Mouse (Mus musculus): ENCODE results near the gene Hmx1. TPM values are rescaled to one million over a fixed set of nuclear protein-coding genes. Genes with fewer than 3 reads are reported as not detected.

Gene Hmx1
- total and polyA plus RNA-seq, 2 experiments from 2014 or later: not detected

DNA sequence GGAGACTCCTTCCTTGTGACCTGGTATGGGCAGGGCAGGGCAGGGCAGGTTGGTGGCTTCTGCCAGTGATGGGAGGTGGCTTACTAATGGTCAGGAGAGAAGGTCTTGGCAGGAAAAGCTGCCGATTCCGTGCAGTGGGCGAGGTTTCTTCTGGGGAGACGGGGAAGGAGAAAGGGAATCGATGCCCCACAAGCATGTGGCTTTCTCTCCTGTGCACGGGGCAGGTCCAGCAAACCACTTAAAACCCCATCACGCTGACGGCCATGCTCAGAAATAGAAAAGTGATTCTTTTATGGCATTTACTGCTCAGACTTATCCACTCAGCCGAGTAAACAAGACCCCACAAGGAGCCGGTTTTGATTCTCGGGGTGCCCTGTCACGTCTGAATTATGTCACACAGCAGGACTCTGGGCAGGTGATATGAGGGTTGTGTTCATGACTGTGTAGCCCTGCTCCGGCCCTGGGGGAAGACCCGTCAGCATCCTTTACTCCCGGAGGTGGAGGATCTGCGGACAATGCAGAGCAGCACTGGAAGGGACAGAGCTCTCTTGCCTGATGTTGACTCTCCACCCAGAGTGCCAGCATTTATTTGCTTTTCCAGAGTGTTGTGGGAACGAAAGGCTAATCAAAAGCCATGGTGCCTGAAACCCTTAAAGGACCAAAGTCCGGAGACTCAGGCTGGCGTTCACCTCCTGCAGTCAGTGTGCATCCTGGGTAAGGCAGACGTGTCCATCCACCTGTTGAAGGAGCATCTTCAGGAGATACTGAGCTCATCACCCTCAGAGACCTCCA is 22.5 kb upstream of the Hmx1 start:
- no peak overlapping the region for H3K27ac ChIP-seq (ENCODE audit: low read depth)
- TF ChIP-seq EP300 (IDR thresholded peaks at IDR 0.05; ENCODE audit: low read depth) (no peak), CTCF (IDR thresholded peaks at IDR 0.05; ENCODE audit: low read depth) (no peak)
- ATAC-seq (ENCODE audit: insufficient read depth, low read depth) (no peak), DNase-seq (ENCODE audit: low spot score) (no peak)
- H3K36me3 ChIP-seq (replicated peaks; ENCODE audit: control insufficient read depth, insufficient read depth, low read length): no peaks in the 10 kb centered on the region
- no peak overlapping the region for H3K9ac ChIP-seq (replicated peaks; ENCODE audit: low read depth, low read length)
- H3K4me3 ChIP-seq (ENCODE audit: low read depth, low read length): no peak overlapping the region
- H3K27me3 ChIP-seq (ENCODE audit: control insufficient read depth, insufficient read depth, low read length): peaks cover 40% of the 10 kb centered on the region
- no peak overlapping the region for H3K4me2 ChIP-seq (ENCODE audit: low read depth, low read length)
- 63% methylated on average over 20 of the region's 20 CpGs for WGBS
- H3K4me1 ChIP-seq (ENCODE audit: control insufficient read depth, insufficient read depth): no peaks in the 10 kb centered on the region
- no peaks in the 10 kb centered on the region for H3K9me3 ChIP-seq (replicated peaks; ENCODE audit: control insufficient read depth, low read length)

DNA sequence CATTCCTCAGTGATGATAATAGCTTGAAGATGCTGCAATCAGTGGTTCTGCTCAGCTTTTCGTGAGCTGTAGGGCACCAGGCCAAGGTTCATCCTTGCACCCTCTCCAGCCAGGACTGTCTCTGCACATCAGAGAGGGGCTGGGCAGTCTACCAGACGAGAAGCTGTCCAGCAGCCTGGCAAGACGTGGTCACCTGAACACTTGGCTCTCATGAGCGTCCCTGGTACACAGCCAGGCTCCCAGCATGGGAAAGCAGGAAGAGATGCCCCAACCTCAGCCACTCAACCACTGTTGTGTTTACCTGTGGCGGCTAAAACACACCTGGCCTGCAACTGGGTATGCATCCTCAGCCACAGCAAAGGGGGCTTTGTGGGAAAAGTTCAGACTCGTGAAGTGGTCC is 20.0 kb upstream of the Hmx1 start:
- WGBS: 61% methylated on average over 6 of the region's 6 CpGs
- H3K4me3 ChIP-seq (ENCODE audit: low read depth, low read length): no peak overlapping the region
- H3K27me3 ChIP-seq (ENCODE audit: control insufficient read depth, insufficient read depth, low read length): peaks cover 49% of the 10 kb centered on the region
- ATAC-seq (ENCODE audit: insufficient read depth, low read depth): no peak
- H3K4me1 ChIP-seq (ENCODE audit: control insufficient read depth, insufficient read depth): no peaks in the 10 kb centered on the region
- no peaks in the 10 kb centered on the region for H3K9me3 ChIP-seq (replicated peaks; ENCODE audit: control insufficient read depth, low read length)
- H3K27ac ChIP-seq (ENCODE audit: low read depth): no peak overlapping the region
- no peaks in the 10 kb centered on the region for H3K36me3 ChIP-seq (replicated peaks; ENCODE audit: control insufficient read depth, insufficient read depth, low read length)
- no peak overlapping the region for H3K9ac ChIP-seq (replicated peaks; ENCODE audit: low read depth, low read length)
- no peak for TF ChIP-seq CTCF (IDR thresholded peaks at IDR 0.05; ENCODE audit: low read depth)
- DNase-seq (ENCODE audit: low spot score): no peak
- H3K4me2 ChIP-seq (ENCODE audit: low read depth, low read length): no peak overlapping the region

DNA sequence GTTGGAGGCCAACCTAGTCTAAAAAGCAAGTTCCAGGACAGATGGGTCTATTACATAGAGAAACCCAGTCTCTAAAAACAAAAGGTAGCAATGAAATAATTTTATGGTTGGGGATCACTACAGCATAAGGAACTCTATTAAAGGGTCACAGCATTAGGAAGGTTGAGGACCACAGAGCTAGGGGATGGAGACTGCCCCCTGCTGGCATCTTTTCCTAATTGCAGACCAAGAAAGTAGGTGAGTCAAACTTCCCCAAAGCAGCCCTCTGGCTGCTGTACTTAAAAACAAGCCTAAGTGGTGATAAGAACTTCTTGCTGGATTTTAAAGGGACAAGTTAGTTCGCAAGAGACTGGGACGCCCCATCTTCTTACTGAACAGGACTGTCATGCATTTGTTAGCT is 9.8 kb upstream of the Hmx1 start:
- Histone ChIP-seq H3K27ac (ENCODE audit: low read depth) (no peak overlapping the region), H3K4me3 (ENCODE audit: low read depth, low read length) (no peak overlapping the region), H3K36me3 (replicated peaks; ENCODE audit: control insufficient read depth, insufficient read depth, low read length) (no peaks in the 10 kb centered on the region), H3K9ac (replicated peaks; ENCODE audit: low read depth, low read length) (no peak overlapping the region), H3K9me3 (replicated peaks; ENCODE audit: control insufficient read depth, low read length) (no peaks in the 10 kb centered on the region), H3K27me3 (ENCODE audit: control insufficient read depth, insufficient read depth, low read length) (peaks cover 90% of the 10 kb centered on the region), H3K4me1 (ENCODE audit: control insufficient read depth, insufficient read depth) (no peaks in the 10 kb centered on the region), H3K4me2 (ENCODE audit: low read depth, low read length) (no peak overlapping the region)
- WGBS: 35% methylated on average over 2 of the region's 2 CpGs
- DNase-seq (ENCODE audit: low spot score) (no peak), ATAC-seq (ENCODE audit: insufficient read depth, low read depth) (no peak)
- TF ChIP-seq EP300 (IDR thresholded peaks at IDR 0.05; ENCODE audit: low read depth) (no peak), CTCF (IDR thresholded peaks at IDR 0.05; ENCODE audit: low read depth) (peak; percentile 17; the same call in 1 of the 2 replicates)

DNA sequence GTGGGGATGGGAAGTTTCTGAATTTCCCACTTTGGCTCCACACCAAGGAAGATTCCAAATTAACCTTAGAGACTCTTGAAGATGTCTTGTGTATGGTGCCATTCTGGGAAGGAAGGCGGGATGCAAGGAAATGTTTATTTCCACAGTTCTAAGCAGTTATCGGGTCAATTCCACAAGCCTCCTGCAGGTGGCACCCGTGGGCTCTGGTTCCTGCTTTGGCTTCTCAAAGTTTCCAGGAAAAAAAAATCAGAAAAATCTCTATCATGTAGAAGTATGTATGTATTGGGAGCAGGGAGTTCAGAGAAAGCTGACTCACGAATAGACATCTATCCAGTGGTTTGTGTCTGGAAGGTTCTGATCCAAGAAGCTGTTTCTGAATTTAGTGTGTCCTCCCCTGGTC is 9.1 kb upstream of the Hmx1 start:
- DNase-seq (ENCODE audit: low spot score) (peak; percentile 12), ATAC-seq (ENCODE audit: insufficient read depth, low read depth) (no peak)
- Histone ChIP-seq H3K9me3 (replicated peaks; ENCODE audit: control insufficient read depth, low read length) (no peaks in the 10 kb centered on the region), H3K36me3 (replicated peaks; ENCODE audit: control insufficient read depth, insufficient read depth, low read length) (no peaks in the 10 kb centered on the region), H3K9ac (replicated peaks; ENCODE audit: low read depth, low read length) (no peak overlapping the region), H3K27me3 (ENCODE audit: control insufficient read depth, insufficient read depth, low read length) (peaks cover 96% of the 10 kb centered on the region), H3K4me2 (ENCODE audit: low read depth, low read length) (no peak overlapping the region), H3K4me3 (ENCODE audit: low read depth, low read length) (no peak overlapping the region), H3K27ac (ENCODE audit: low read depth) (no peak overlapping the region), H3K4me1 (ENCODE audit: control insufficient read depth, insufficient read depth) (no peaks in the 10 kb centered on the region)
- WGBS: 2% methylated on average over 4 of the region's 4 CpGs
- peak; percentile 60 for TF ChIP-seq CTCF (IDR thresholded peaks at IDR 0.05; ENCODE audit: low read depth)
- no peak for TF ChIP-seq EP300 (IDR thresholded peaks at IDR 0.05; ENCODE audit: low read depth)

DNA sequence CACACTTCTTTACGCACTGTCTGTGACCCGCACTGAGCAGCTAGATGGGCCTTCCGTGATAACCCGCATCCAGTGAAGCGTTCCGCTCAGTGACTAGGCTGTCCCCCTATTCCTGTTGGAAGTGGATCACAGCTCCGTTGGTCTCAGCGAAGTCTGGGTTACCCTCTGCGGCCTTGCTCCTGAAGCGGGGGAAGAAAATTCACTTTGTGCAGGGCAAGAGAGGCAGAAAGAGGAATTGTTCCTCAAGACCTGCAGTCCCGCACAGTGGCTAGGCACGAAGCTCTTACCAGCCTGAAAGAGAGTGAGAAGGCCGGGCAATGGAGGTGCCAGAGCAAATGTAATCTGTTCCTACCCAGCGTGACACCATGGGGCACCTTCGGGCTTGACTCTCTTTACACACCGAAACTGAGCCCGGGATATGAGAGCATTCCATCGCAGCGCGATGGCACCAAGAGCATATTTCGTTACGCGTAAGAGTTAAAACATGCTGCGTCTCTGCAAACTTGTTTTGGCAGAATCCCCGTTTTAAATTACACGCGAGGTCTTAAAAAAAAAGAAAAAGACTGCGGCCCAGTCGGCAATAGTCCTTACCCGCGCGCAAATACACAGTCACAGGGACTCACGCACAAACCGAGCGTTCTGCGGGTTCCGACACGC is 946 bp upstream of the Hmx1 start:
- H3K9me3 ChIP-seq (replicated peaks; ENCODE audit: control insufficient read depth, low read length): peaks cover 8% of the 10 kb centered on the region; the same call in 1 of the 2 replicates
- WGBS: 3% methylated on average over 38 of the region's 38 CpGs
- H3K36me3 ChIP-seq (replicated peaks; ENCODE audit: control insufficient read depth, insufficient read depth, low read length): no peaks in the 10 kb centered on the region
- no peak overlapping the region for H3K9ac ChIP-seq (replicated peaks; ENCODE audit: low read depth, low read length)
- TF ChIP-seq CTCF (IDR thresholded peaks at IDR 0.05; ENCODE audit: low read depth): no peak
- TF ChIP-seq EP300 (IDR thresholded peaks at IDR 0.05; ENCODE audit: low read depth): no peak
- DNase-seq (ENCODE audit: low spot score) (no peak), ATAC-seq (ENCODE audit: insufficient read depth, low read depth) (no peak)
- H3K27ac ChIP-seq (ENCODE audit: low read depth): no peak overlapping the region
- H3K4me1 ChIP-seq (ENCODE audit: control insufficient read depth, insufficient read depth): peaks cover 6% of the 10 kb centered on the region; the same call in 1 of the 2 replicates
- peaks cover 100% of the 10 kb centered on the region for H3K27me3 ChIP-seq (ENCODE audit: control insufficient read depth, insufficient read depth, low read length)
- H3K4me2 ChIP-seq (ENCODE audit: low read depth, low read length): peak overlapping the region; percentile 50; the same call in 1 of the 2 replicates
- H3K4me3 ChIP-seq (ENCODE audit: low read depth, low read length): peak overlapping the region; percentile 40

Measured in heart, postnatal 0 days (tissue).